ENCODE assay signal across 8 mouse cellular contexts in genomic region chr19:23686962-23687295, GRCm38 (mm10). TPM values are rescaled to one million over a fixed set of nuclear protein-coding genes. Genes with fewer than 3 reads are reported as not detected.
DNase-seq lines count a peak whose midpoint lies in the region; ATAC-seq and TF ChIP-seq lines count a peak whose summit lies in the region.

No protein-coding gene starts in this region.

- no peak; the same call in 1 of the 2 replicates for ATAC-seq in liver, embryonic 12.5 days

- no peak for TF ChIP-seq POLR2A in thymus, adult 2 months (IDR thresholded peaks at IDR 0.05; ENCODE audit: control insufficient read depth, extremely low read depth, insufficient read depth, low read length, poor library complexity)

- TF ChIP-seq CTCF in gastrocnemius, adult 2 months (IDR thresholded peaks at IDR 0.05), result no peak
- TF ChIP-seq CTCF in thymus, adult 2 months (IDR thresholded peaks at IDR 0.05; ENCODE audit: borderline replicate concordance, control insufficient read depth, extremely low read depth, insufficient read depth, low read length, poor library complexity), result no peak

- no peaks in the 10 kb centered on the region for H3K9me3 ChIP-seq in liver, embryonic 12.5 days (replicated peaks)

- peak overlapping the region; percentile 96 for H3K27ac ChIP-seq in gastrocnemius, adult 2 months
- peak overlapping the region; percentile 48 for H3K27ac ChIP-seq in thymus, adult 2 months (ENCODE audit: control insufficient read depth, insufficient read depth, low read length)
- peak overlapping the region; percentile 90 for H3K27ac ChIP-seq in liver, embryonic 12.5 days

- peaks cover 2% of the 10 kb centered on the region; the same call in 1 of the 2 replicates for H3K4me1 ChIP-seq in thymus, adult 2 months (replicated peaks; ENCODE audit: control insufficient read depth, insufficient read depth, low read length)
- peaks cover 29% of the 10 kb centered on the region for H3K4me1 ChIP-seq in liver, embryonic 12.5 days

- 2% methylated on average over 14 of the region's 14 CpGs for WGBS in thymus, adult 2 months
- under 1% methylated on average over 14 of the region's 14 CpGs for WGBS in liver, embryonic 12.5 days (ENCODE audit: insufficient replicate concordance)

- intact Hi-C loops in gastrocnemius, adult 2 months (cut with DNase I), result loop anchor here (2.0 kb wide), 2 partner anchors 72 to 594 kb away; partner anchors contain the start of genes Apba1 and Fxn

- no peak for DNase-seq in gastrocnemius, adult 2 months
- no peak for DNase-seq in gastrocnemius, adult 8-10 months (ENCODE audit: low spot score in 2 of 2)
- DNase-seq in thymus, adult 2 months, result no peak
- no peak for DNase-seq in thymus, postnatal 36 days
- no peak for DNase-seq in embryo, embryonic 9.5 days (ENCODE audit: extremely low spot score)
- DNase-seq in right cerebral cortex, postnatal 25 days, result no peak
- no peak for DNase-seq in spleen, postnatal 14 days (ENCODE audit: low spot score in 2 of 2)

- peak overlapping the region; percentile 88 for H3K4me3 ChIP-seq in gastrocnemius, adult 2 months
- H3K4me3 ChIP-seq in thymus, adult 2 months (ENCODE audit: control insufficient read depth, insufficient read depth, low read length), result peak overlapping the region; percentile 92
- H3K4me3 ChIP-seq in liver, embryonic 12.5 days, result peak overlapping the region; percentile 92

- peak overlapping the region; percentile 80 for H3K4me2 ChIP-seq in liver, embryonic 12.5 days

- no peaks in the 10 kb centered on the region for H3K36me3 ChIP-seq in thymus, adult 2 months (ENCODE audit: control insufficient read depth, insufficient read depth, low read length)
- H3K36me3 ChIP-seq in liver, embryonic 12.5 days, result no peaks in the 10 kb centered on the region; the same call in 1 of the 2 replicates

- H3K9ac ChIP-seq in liver, embryonic 12.5 days, result peak overlapping the region; percentile 95

- no peaks in the 10 kb centered on the region for H3K27me3 ChIP-seq in thymus, adult 2 months (ENCODE audit: control insufficient read depth, insufficient read depth, low read length)
- no peaks in the 10 kb centered on the region for H3K27me3 ChIP-seq in liver, embryonic 12.5 days (replicated peaks)

RNA-seq across cellular contexts. Expression of gene Ptar1, which starts 0.3 kb away (rescaled TPM):
- total RNA-seq in gastrocnemius, adult 2 months (2021), result 10 to 100 TPM; 18.1 to 23.3 TPM
- 10 to 100 TPM; 21.6 to 25.9 (median 21.9) TPM for total RNA-seq in gastrocnemius, adult 8-10 months (2022)
- polyA plus RNA-seq in thymus, adult 2 months (2012; rRNA removed), result 4.8 and 5.0 TPM in 2 replicates
- polyA plus RNA-seq in liver, embryonic 12.5 days (2016; fragmentation: Nextera tagmentation; extraction: Ambion mirVana), result 4.4 and 5.7 TPM in 2 replicates

RNA-seq across cellular contexts. Expression of gene 1700028P14Rik, which starts 34.3 kb away (rescaled TPM):
- total RNA-seq in gastrocnemius, adult 2 months (2021), result not detected
- total RNA-seq in gastrocnemius, adult 8-10 months (2022), result not detected
- 0.15 and 0.16 TPM in 2 replicates for polyA plus RNA-seq in thymus, adult 2 months (2012; rRNA removed)
- not detected in 2 replicates for polyA plus RNA-seq in liver, embryonic 12.5 days (2016; fragmentation: Nextera tagmentation; extraction: Ambion mirVana)
